Mouse (Mus musculus) heart, adult 2 months (tissue): ENCODE measurements around the gene Abtb1. TPM values are rescaled to one million over a fixed set of nuclear protein-coding genes. Genes with fewer than 3 reads are reported as not detected.
A peak's percentile ranks its signal among the peaks of the same experiment; 100 is the strongest.

Experiments used
- DNase-seq, 2 experiments: peaks; one replicate each; pipeline ENCODE4 v3.0.0; 2021
- H3K27ac ChIP-seq: fragments of 200-600 bp; 2 replicates; pipeline ENCODE4 v1.8.1; 2022
- H3K27me3 ChIP-seq: fragments of 200-500 bp; 2 replicates; pipeline ENCODE4 v1.6.1; 2012; ENCODE audit warnings: mild to moderate bottlenecking, low read length, inconsistent platforms, mixed read lengths; ENCODE audit not compliant: control insufficient read depth, insufficient read depth
- H3K36me3 ChIP-seq: fragments of 200-500 bp; 2 replicates; pipeline ENCODE4 v1.6.1; 2012; ENCODE audit warnings: low read length, inconsistent platforms; ENCODE audit not compliant: control insufficient read depth, insufficient read depth
- H3K4me1 ChIP-seq: fragments of 200-500 bp; 2 replicates; pipeline ENCODE4 v1.6.1; 2011; ENCODE audit warnings: low read length; ENCODE audit not compliant: control insufficient read depth, insufficient read depth
- H3K4me3 ChIP-seq: fragments of 200-600 bp; 2 replicates; pipeline ENCODE4 v1.8.1; 2022
- H3K79me2 ChIP-seq: fragments of 200-500 bp; replicated peaks from 2 replicates; pipeline ENCODE4 v1.6.1; 2012; ENCODE audit warnings: mild to moderate bottlenecking, inconsistent platforms, low read length, moderate library complexity, mixed read lengths; ENCODE audit not compliant: control insufficient read depth, insufficient read depth
- H3K9ac ChIP-seq: fragments of 200-500 bp; 2 replicates; pipeline ENCODE4 v1.6.1; 2012; ENCODE audit warnings: low read depth, mild to moderate bottlenecking, control low read depth, inconsistent platforms, low read length, mixed read lengths
- CTCF ChIP-seq: fragments of 200-600 bp; IDR thresholded peaks from 2 replicates; pipeline ENCODE4 v1.8.1; 2022; ENCODE audit warnings: antibody characterized with exemption, mild to moderate bottlenecking, moderate library complexity
- EP300 ChIP-seq: fragments of 200-500 bp; IDR thresholded peaks from 2 replicates; pipeline ENCODE4 v1.6.1; 2011; ENCODE audit warnings: low read depth, low read length, control low read depth; ENCODE audit not compliant: insufficient read depth
- POLR2A ChIP-seq: fragments of 200-500 bp; IDR thresholded peaks from 2 replicates; pipeline ENCODE4 v1.6.1; 2011; ENCODE audit warnings: mild to moderate bottlenecking, low read depth, low read length, control low read depth; ENCODE audit not compliant: insufficient read depth
- WGBS: fragments of 180-500 bp; shearing (Covaris S2); methylation state at CpG from one replicate; pipeline ENCODE4 v1.1.7; 2018; 5-methylcytosine and 5-hydroxymethylcytosine counted together
- intact Hi-C: fragments of 180-260 bp; cut with DNase I; formaldehyde crosslinking; loops from one replicate; pipeline ENCODE4 v1.15.1; 2025
- long read RNA-seq: library from polyadenylated mRNA; stranded (forward); transcript quantifications from one replicate; pipeline ENCODE4 v2.0.0, GENCODE M21; 2021
- polyA plus RNA-seq: library from polyadenylated mRNA; depleted of rRNA; stranded (reverse); fragments of >200 nt; gene quantifications from 2 replicates; pipeline ENCODE4 v1.2.3, GENCODE M21; 2012; rRNA removed
- total RNA-seq, 2 experiments: library from RNA; stranded (reverse); gene quantifications; 2 replicates each; pipeline ENCODE4 v1.2.3; 2021

Abtb1 gene
- total RNA-seq (10 to 100 TPM; 19.7 to 22.7 TPM), polyA plus RNA-seq (46.2 and 46.7 TPM in 2 replicates)
- long read RNA-seq, transcript Abtb1-201 (12 exons, 1,845 nt), result major isoform, 18 of 22 reads
- long read RNA-seq, partial matches to known transcripts, result 0 of 22 reads
- long read RNA-seq, other reads (novel, unspliced or antisense), result 4 of 22 reads

- Histone ChIP-seq H3K79me2 (no peaks in the 10 kb centered on the region), H3K4me1 (peaks cover 9% of the 10 kb centered on the region), H3K4me3 (peak within 1 kb of the TSS; percentile 91), H3K27me3 (no peaks in the 10 kb centered on the region), H3K27ac (peak within 1 kb of the TSS; percentile 96), H3K9ac (peak within 1 kb of the TSS; percentile 88), H3K36me3 (no peaks in the 10 kb centered on the region)
- DNase-seq, result peak; percentile 99 to 100
- intact Hi-C loops, result no loop called here
- TF ChIP-seq EP300 (0 out of 2 replicates have a peak, but pooled peaks have one; percentile 42), POLR2A (peak; percentile 72), CTCF (peak; percentile 80)
- WGBS, result under 1% methylated on average over 72 of the region's 72 CpGs
Observed at GRCm38 (mm10) chr6:88841781-88842689, at the start of gene Abtb1. Gene Abtb1, minus strand, starts transcription at chr6:88841984.

- intact Hi-C loops, result loop anchor here (2.0 kb wide), 1 partner anchor 342 kb away; no protein-coding TSS in a partner anchor
- WGBS, result 92% methylated on average over 7 of the region's 7 CpGs
- no peak for TF ChIP-seq CTCF
- TF ChIP-seq EP300, result no peak
- no peak for TF ChIP-seq POLR2A
- Histone ChIP-seq H3K4me1 (no peaks in the 10 kb centered on the region), H3K27me3 (no peaks in the 10 kb centered on the region), H3K27ac (no peak overlapping the region), H3K9ac (no peak overlapping the region), H3K79me2 (no peaks in the 10 kb centered on the region), H3K4me3 (no peak overlapping the region), H3K36me3 (no peaks in the 10 kb centered on the region)
- no peak for DNase-seq
Observed at GRCm38 (mm10) chr6:88890832-88891231, 49.0 kb upstream of the Abtb1 start.

- intact Hi-C loops, result loop anchor here (2.0 kb wide), 1 partner anchor 341 kb away; no protein-coding TSS in a partner anchor
- TF ChIP-seq CTCF, result no peak
- no peak for TF ChIP-seq EP300
- no peak for TF ChIP-seq POLR2A
- Histone ChIP-seq H3K27ac (no peak overlapping the region), H3K4me3 (no peak overlapping the region), H3K9ac (no peak overlapping the region), H3K4me1 (no peaks in the 10 kb centered on the region), H3K79me2 (no peaks in the 10 kb centered on the region), H3K36me3 (no peaks in the 10 kb centered on the region), H3K27me3 (no peaks in the 10 kb centered on the region)
- 84% methylated on average over 13 of the region's 13 CpGs for WGBS
- DNase-seq, result no peak
Observed at GRCm38 (mm10) chr6:88889410-88890042, 47.7 kb upstream of the Abtb1 start.

GRCm38 (mm10) chr6:88886417-88886967, 44.7 kb upstream of the Abtb1 start:
- Histone ChIP-seq H3K4me1 (no peaks in the 10 kb centered on the region), H3K36me3 (no peaks in the 10 kb centered on the region), H3K9ac (no peak overlapping the region), H3K27me3 (no peaks in the 10 kb centered on the region), H3K79me2 (no peaks in the 10 kb centered on the region), H3K4me3 (no peak overlapping the region), H3K27ac (no peak overlapping the region)
- TF ChIP-seq CTCF (no peak), EP300 (no peak), POLR2A (no peak)
- WGBS, result 91% methylated on average over 2 of the region's 2 CpGs
- DNase-seq, result no peak
- intact Hi-C loops, result no loop called here

GRCm38 (mm10) chr6:88885644-88886416, 44.0 kb upstream of the Abtb1 start:
- WGBS, result 96% methylated on average over 12 of the region's 12 CpGs
- DNase-seq, result no peak
- Histone ChIP-seq H3K4me1 (no peaks in the 10 kb centered on the region), H3K36me3 (no peaks in the 10 kb centered on the region), H3K27ac (no peak overlapping the region), H3K27me3 (no peaks in the 10 kb centered on the region), H3K9ac (no peak overlapping the region), H3K79me2 (no peaks in the 10 kb centered on the region), H3K4me3 (no peak overlapping the region)
- intact Hi-C loops, result no loop called here
- no peak for TF ChIP-seq POLR2A
- no peak for TF ChIP-seq EP300
- no peak for TF ChIP-seq CTCF
